Mouse (Mus musculus) testis, adult 10 weeks (tissue): ENCODE measurements around the gene G6pc3. TPM values are rescaled to one million over a fixed set of nuclear protein-coding genes. Genes with fewer than 3 reads are reported as not detected.

Experiments used
- polyA plus RNA-seq: library from polyadenylated mRNA; stranded (reverse); fragments of 350-450 nt; fragmentation: Illumina TruSeq; extraction: RNeasy Lipid Tissue Mini Kit (QIAGEN cat#74804); gene quantifications from one replicate; pipeline ENCODE4 v1.2.3, GENCODE M21; 2014; ENCODE audit warnings: low read depth, low replicate concordance

G6pc3 gene
- polyA plus RNA-seq, result 7.8 TPM

GRCm38 (mm10) chr11:102189461-102190436, at the start of gene G6pc3:
Gene G6pc3, plus strand, starts transcription at chr11:102189620.

DNA sequence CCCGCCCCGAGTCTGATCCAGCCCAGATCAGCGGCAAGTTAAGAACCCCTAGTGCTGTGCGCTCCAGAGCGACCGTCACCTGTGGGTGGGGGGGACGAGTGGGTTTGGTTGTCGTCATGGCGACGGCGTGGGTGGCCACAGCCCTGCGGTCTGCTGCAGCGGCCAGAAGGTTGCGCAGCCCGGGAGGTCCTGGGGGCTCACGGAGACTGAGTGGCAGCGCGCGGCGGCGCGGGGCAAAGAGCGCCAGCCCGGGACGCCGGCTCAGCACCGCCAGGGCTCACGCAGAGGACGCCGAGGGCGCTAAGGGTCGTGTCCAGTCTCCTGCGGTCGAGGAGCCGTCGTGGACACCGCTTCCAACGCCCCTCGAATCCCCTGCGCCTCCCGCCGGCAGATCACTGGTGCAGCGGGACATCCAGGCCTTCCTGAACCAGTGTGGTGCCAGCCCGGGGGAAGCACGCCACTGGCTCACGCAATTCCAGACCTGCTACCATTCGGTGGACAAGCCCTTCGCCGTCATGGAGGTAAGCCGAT, 43.9 kb upstream of the G6pc3 start, which contains the start of gene Nags:
Gene Nags, plus strand, starts transcription at position 43 of the 531 bp plus-strand sequence.

DNA sequence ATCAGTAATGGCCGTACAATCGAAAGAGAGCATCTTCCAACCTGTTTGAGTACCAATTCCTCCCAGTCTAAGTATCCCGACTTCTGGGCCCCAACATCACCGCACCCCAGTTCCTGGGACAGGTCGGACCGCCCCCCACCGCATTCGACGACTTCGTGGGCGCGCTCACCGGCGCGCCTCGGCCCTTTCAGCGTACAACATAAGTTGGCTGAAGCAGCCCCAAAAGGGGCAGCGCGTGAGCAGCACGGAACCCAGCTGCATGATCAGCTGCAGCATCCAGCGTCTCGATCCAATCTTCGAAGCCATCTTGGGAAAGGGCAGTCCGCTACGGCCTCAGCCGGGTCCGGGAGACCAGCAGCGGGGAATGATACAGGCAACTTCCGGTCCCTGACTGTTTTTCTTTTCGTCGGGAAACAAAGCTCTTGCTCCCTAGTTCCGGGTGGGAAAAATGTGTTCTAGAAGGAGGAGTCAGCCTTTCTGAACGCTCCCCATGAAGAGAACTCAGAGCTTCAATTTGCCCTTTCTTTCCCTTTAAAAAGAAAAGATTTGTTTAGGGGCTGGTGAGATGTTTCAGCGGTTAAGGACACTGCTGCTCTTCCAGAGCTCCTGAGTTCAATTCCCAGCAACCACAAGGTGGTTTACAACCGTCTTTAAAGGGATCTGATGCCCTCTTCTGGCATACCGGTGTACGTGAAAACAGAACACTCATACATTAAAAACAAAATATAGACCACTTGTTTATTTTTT, 33.2 kb upstream of the G6pc3 start, which contains the start of gene Tmem101:
Gene Tmem101, minus strand, starts transcription at position 366 of the 747 bp plus-strand sequence.

DNA sequence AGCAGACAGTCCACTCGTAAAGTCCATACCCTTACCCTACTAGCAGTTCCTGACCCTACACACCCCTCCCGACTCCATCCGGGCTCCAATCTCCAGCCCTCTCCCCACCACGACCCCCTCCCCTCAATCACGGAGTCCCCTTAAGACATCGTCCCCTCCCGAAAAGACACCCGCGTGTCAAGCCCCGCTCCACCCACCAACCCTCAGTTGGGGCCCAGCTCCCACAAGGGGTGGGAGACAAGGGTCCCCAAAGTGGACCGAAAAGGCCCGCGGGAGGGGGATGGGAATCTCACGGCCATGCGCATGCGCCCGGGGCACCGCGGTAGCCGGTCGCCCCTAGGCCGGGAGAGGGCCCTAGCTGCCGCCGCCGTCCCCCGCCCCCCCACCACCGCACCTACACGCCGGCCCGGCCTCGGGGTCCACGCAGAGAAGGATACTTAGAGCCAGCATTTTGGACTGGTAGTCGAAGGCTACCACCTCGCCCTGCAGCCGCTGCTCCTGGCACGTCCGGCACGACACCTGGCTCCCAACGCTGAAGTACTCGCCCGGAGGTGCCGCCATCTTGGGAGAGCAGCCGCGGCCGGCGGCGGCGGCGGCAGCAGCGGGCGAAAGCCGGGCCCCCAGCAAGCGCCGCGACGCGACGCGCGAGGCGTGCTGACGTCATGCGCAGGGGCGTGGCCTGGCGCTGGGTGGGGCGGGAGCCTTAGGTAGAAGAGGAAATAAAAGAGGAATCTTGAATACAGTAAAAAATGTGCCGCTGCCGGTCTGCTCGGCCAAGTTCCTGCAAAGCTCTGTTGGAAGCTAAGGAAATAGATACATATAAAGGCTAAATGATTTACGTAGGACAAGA, 4.5 kb upstream of the G6pc3 start, which contains the start of gene Lsm12:
Gene Lsm12, minus strand, starts transcription at position 651 of the 850 bp plus-strand sequence.

GRCm38 (mm10) chr11:102230006-102230741, 40.8 kb downstream of the G6pc3 start, which contains the start of gene Hdac5:
Gene Hdac5, minus strand, starts transcription at chr11:102230166.

Other genes starting within 250 kb of the G6pc3 start
- 0.76 TPM for gene Sost, start 222.6 kb upstream of the G6pc3 start, polyA plus RNA-seq
- gene Cfap97d1, start 205.3 kb upstream of the G6pc3 start, polyA plus RNA-seq, result 510 TPM
- 10.6 TPM for gene Dusp3, start 202.6 kb upstream of the G6pc3 start, polyA plus RNA-seq
- gene Mpp3, start 161.2 kb upstream of the G6pc3 start, polyA plus RNA-seq, result 2.2 TPM
- gene Cd300lg, start 148.1 kb upstream of the G6pc3 start, polyA plus RNA-seq, result 0.28 TPM
- gene Mpp2, start 101.1 kb upstream of the G6pc3 start, polyA plus RNA-seq, result 0.10 TPM
- gene Ppy, start 88.3 kb upstream of the G6pc3 start, polyA plus RNA-seq, result not detected
- gene Pyy, start 81.8 kb upstream of the G6pc3 start, polyA plus RNA-seq, result not detected
- not detected for gene Nags, start 44.1 kb upstream of the G6pc3 start, polyA plus RNA-seq
- gene Tmem101, start 33.2 kb upstream of the G6pc3 start, polyA plus RNA-seq, result 1.8 TPM
- 75.9 TPM for gene Lsm12, start 4.3 kb upstream of the G6pc3 start, polyA plus RNA-seq
- gene Hdac5, start 40.5 kb downstream of the G6pc3 start, polyA plus RNA-seq, result 0.43 TPM
- gene BC030867, start 59.3 kb downstream of the G6pc3 start, polyA plus RNA-seq, result 2.6 TPM
- 0.07 TPM for gene Asb16, start 79.1 kb downstream of the G6pc3 start, polyA plus RNA-seq
- gene Tmub2, start 95.3 kb downstream of the G6pc3 start, polyA plus RNA-seq, result 6.2 TPM
- gene Atxn7l3, start 107.0 kb downstream of the G6pc3 start, polyA plus RNA-seq, result 3.8 TPM
- gene Ubtf, start 130.1 kb downstream of the G6pc3 start, polyA plus RNA-seq, result 10.9 TPM
- gene Slc4a1, start 176.6 kb downstream of the G6pc3 start, polyA plus RNA-seq, result 0.04 TPM
- gene Rundc3a, start 203.8 kb downstream of the G6pc3 start, polyA plus RNA-seq, result 0.38 TPM
- 62.6 TPM for gene Slc25a39, start 218.3 kb downstream of the G6pc3 start, polyA plus RNA-seq
- 1.5 TPM for gene Grn, start 240.7 kb downstream of the G6pc3 start, polyA plus RNA-seq